Mouse (Mus musculus) neutrophil, adult 83 days (primary cell): Measurements from ENCODE around the gene Cdk17. TPM values are rescaled to one million over a fixed set of nuclear protein-coding genes. Genes with fewer than 3 reads are reported as not detected.

Experiments
- total RNA-seq, 2 experiments: library from RNA; stranded (reverse); gene quantifications; one replicate each; pipeline ENCODE4 v1.2.4; 2023

The Cdk17 gene
- 10 to 100 TPM; 52.8 to 54.8 TPM for total RNA-seq

DNA sequence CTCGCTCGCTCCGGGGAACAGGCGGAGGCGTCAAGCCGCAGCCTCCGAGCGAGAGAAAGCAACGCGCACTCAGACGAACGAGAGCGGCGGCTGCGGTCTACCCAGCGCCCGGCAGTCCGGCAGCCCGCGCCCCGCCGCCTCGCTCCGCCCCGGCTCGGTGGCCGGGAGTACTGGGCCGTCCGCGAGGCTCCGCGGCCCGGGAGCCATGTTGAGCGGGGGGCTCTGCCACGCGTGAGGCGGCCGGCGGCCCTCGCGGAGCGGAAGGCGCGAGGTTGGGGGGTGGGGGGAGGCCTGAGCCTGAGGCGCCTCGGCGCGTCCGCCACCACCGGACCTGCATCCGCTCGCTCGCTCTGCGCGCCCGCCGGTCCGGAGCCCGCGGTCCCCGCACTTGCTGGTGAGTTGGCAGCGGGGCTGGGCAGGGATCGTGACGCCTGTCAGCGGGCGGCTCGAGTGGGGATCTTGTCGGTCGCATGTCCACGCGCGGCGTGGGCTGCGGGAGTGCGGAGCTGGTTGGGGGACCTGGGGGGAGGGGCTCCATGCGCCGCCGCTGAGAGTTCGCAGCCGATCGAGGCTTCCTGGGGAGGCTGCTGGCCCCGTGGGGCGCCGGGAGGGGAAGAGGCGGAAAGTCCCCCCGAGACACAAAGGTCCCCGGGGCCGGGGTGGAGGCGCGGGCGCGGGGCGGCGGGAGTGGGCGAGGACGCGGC, at the start of gene Cdk17:
Gene Cdk17 (plus strand): TSS at position 69 of the 704 bp plus-strand sequence.

DNA sequence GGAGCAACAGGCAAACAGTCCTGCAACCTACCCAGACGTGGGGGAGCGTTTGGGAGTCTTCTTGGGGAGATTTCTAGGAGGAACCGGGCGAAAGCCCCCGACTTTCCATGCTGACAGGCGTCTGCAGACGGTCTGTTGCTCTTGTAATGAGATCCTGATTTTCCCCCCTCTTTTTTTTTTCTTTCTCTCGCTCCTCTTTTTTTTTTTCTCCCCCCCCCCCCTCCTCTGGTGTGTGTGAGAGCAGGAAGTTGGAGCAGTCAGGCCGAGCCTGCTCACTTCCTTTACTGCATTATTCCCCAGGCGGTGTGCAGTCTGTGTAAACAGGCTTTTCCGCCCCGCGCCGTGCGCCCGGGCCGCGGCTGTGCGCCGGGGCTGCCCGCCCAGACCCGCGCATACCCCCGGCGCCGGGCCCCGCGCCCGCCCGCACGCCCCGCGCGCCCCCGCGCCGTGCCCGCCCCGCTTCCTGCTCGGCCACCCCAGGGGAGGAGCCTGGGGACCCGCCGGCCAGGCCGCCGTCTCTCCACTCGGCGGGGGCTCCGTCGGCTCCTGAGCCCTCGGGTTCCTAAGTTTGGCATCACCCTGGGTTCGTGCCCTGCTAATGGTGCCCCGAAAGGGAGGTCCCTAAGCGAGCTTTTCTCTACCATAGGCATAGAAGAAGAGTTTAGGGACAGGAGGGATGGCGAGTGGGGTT, 150.2 kb downstream of the Cdk17 start, which contains the start of gene Elk3:
Gene Elk3 (minus strand): TSS at position 415 of the 691 bp plus-strand sequence.

Other genes with a start within 250 kb of the Cdk17 start
- gene Cfap54, start 79.3 kb upstream of the Cdk17 start, total RNA-seq: 1 to 10 TPM; 2.8 to 3.3 TPM
- gene Elk3, start 150.3 kb downstream of the Cdk17 start, total RNA-seq: 10 to 100 TPM; 22.5 to 24.8 TPM